Mouse (Mus musculus) ES-CJ7 (cell line): Measurements from ENCODE around the gene Trpc4.

Experiments used
- DNase-seq: peaks from one replicate; pipeline ENCODE4 v3.0.0; 2011; ENCODE audit warnings: low read depth, low spot score

Trpc4 gene

GRCm38 (mm10) chr3:54266943-54267342, 111.1 kb downstream of the Trpc4 start:
- no peak for DNase-seq

- no peak for DNase-seq
These were observed 113.3 kb downstream of the Trpc4 start for GRCm38 (mm10) chr3:54269180-54269579.

GRCm38 (mm10) chr3:54274651-54275050, 118.8 kb downstream of the Trpc4 start:
- no peak for DNase-seq

GRCm38 (mm10) chr3:54289731-54290130, 133.9 kb downstream of the Trpc4 start:
- DNase-seq, result no peak

GRCm38 (mm10) chr3:54310604-54311003, 154.8 kb downstream of the Trpc4 start:
- no peak for DNase-seq

GRCm38 (mm10) chr3:54314055-54314454, 158.2 kb downstream of the Trpc4 start:
- DNase-seq, result no peak

GRCm38 (mm10) chr3:54352891-54353652, 197.2 kb downstream of the Trpc4 start:
- DNase-seq, result peak; percentile 34

- DNase-seq, result peak; percentile 3
These were observed 201.7 kb downstream of the Trpc4 start for GRCm38 (mm10) chr3:54357561-54357960.

- no peak for DNase-seq
These were observed 202.8 kb downstream of the Trpc4 start for GRCm38 (mm10) chr3:54358463-54359189.

- no peak for DNase-seq
These were observed 205.1 kb downstream of the Trpc4 start, which contains the start of gene Postn for GRCm38 (mm10) chr3:54360897-54361296. Postn (plus strand) TSS chr3:54361109.

GRCm38 (mm10) chr3:54361656-54362055, 205.8 kb downstream of the Trpc4 start:
- no peak for DNase-seq
